Mouse (Mus musculus): ENCODE results near the gene Crisp2. TPM values are rescaled to one million over a fixed set of nuclear protein-coding genes. Genes with fewer than 3 reads are reported as not detected.

Crisp2 gene
- not detected for total RNA-seq (2023)

GRCm38 (mm10) chr17:40806953-40807572 is at the start of gene Crisp2:
TSS of gene Crisp2 (minus strand) at chr17:40807003.

GRCm38 (mm10) chr17:40810934-40811333 is 4.1 kb upstream of the Crisp2 start, which contains the start of gene Rhag:
TSS of gene Rhag (plus strand) at chr17:40811126.

GRCm38 (mm10) chr17:40726820-40727219 is 80.0 kb downstream of the Crisp2 start, which contains the start of gene Esp1:
TSS of gene Esp1 (plus strand) at chr17:40727120.

Other genes starting within 250 kb of the Crisp2 start
- not detected for gene Esp6, start 245.5 kb downstream of the Crisp2 start, total RNA-seq (2023)
- not detected for gene Esp4, start 208.4 kb downstream of the Crisp2 start, total RNA-seq (2023)
- gene Esp3, start 174.9 kb downstream of the Crisp2 start, total RNA-seq (2023) = not detected
- not detected for gene Esp1, start 79.9 kb downstream of the Crisp2 start, total RNA-seq (2023)
- gene Rhag, start 4.1 kb upstream of the Crisp2 start, total RNA-seq (2023) = not detected
- 1 to 10 TPM; 2.2 to 3.2 TPM for gene 9130008F23Rik, start 73.6 kb upstream of the Crisp2 start, total RNA-seq (2023)
- gene Glyatl3, start 107.3 kb upstream of the Crisp2 start, total RNA-seq (2023) = not detected
- 10 to 100 TPM; 12.5 to 16.9 TPM for gene Mut, start 127.7 kb upstream of the Crisp2 start, total RNA-seq (2023)
- gene Cenpq, start 128.0 kb upstream of the Crisp2 start, total RNA-seq (2023) = 10 to 100 TPM in 1 of 2 experiments, 1 to 10 TPM in 1; 8.6 to 11.7 TPM